Mouse (Mus musculus): ENCODE results near the gene Hist1h4i. TPM values are rescaled to one million over a fixed set of nuclear protein-coding genes. Genes with fewer than 3 reads are reported as not detected.
A peak's percentile ranks its signal among the peaks of the same experiment; 100 is the strongest.
"Not testable (repeated sequence)": the region's sequence is repeated elsewhere in the genome, so short reads cannot be mapped to it uniquely, and the experiment has no call there.

Gene Hist1h4i
- polyA plus RNA-seq (2014; fragmentation: Nextera tagmentation; extraction: Ambion mirVana), result 6.0 and 6.2 TPM in 2 replicates

- H3K27ac ChIP-seq, result peak within 1 kb of the TSS; percentile 81
- peak within 1 kb of the TSS; percentile 35 for H3K4me3 ChIP-seq (replicated peaks; ENCODE audit: low read length)
- WGBS, result 0% methylated on average over 24 of the region's 27 CpGs
- H3K9ac ChIP-seq, result peak within 1 kb of the TSS; percentile 49
- ATAC-seq (ENCODE audit: low FRiP score), result peak; percentile 71
- peak within 1 kb of the TSS; percentile 61 for H3K4me2 ChIP-seq (replicated peaks)
- peak; percentile 96 for DNase-seq (ENCODE audit: low spot score)
- peaks cover 29% of the 10 kb centered on the region for H3K4me1 ChIP-seq (replicated peaks; ENCODE audit: control insufficient read depth, insufficient read depth, low read length)
- H3K36me3 ChIP-seq (replicated peaks; ENCODE audit: control insufficient read depth, insufficient read depth); H3K27me3 ChIP-seq (ENCODE audit: control insufficient read depth, insufficient read depth, low read length); H3K9me3 ChIP-seq (ENCODE audit: control insufficient read depth, low read length): not testable (repeated sequence)
Measured at GRCm38 (mm10) chr13:22041142-22041536, at the start of gene Hist1h4i. TSS of gene Hist1h4i (minus strand) at chr13:22041362.

DNA sequence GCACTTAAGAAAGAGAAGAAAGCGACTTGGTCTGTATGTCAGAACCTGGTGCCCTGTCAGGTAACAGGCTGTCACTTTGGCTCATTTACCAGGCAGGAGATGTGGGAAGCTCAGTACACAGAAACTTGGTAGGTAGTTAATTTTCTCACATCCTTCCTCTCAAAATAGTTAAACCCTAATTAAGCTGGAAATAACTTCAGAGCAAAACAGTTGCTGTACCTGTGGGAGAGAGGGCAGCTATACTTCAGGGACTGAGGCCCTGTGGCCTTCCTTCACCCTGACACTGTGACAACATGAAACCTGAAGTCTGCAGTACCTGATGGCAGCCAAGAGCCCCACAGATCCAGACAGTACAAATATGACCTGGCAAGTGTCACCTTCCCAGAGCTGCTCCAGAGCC lies 43.0 kb upstream of the Hist1h4i start, which contains the start of gene Vmn1r188:
Gene Vmn1r188 (plus strand): TSS at position 301 of the 400 bp plus-strand sequence.
- not testable (repeated sequence) for H3K27me3 ChIP-seq (ENCODE audit: control insufficient read depth, insufficient read depth, low read length); H3K4me3 ChIP-seq (replicated peaks; ENCODE audit: low read length); H3K9ac ChIP-seq; ATAC-seq (ENCODE audit: low FRiP score); H3K36me3 ChIP-seq (replicated peaks; ENCODE audit: control insufficient read depth, insufficient read depth); H3K27ac ChIP-seq; H3K4me1 ChIP-seq (replicated peaks; ENCODE audit: control insufficient read depth, insufficient read depth, low read length); H3K4me2 ChIP-seq (replicated peaks); H3K9me3 ChIP-seq (ENCODE audit: control insufficient read depth, low read length); DNase-seq (ENCODE audit: low spot score)
- WGBS, result 89% methylated on average over 1 of the region's 1 CpGs

DNA sequence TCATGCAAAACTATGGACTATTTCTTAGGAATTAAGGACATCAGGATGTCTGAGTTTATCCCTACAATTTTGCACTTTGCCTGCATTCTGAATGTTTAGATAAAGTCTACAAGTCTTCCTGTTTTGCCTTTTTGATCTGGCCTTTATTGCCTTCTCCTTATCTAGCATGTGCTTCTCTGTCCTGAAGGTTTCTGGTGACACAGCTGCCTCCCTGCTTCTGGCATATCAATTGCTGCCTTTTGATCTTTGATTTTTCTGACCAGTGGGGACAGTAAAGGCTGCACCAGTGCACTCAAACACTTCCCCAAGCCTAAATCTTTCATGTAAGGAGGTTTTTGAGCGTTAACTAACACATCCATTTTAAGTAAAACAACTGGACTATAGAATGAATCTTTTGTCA lies 22.3 kb upstream of the Hist1h4i start:
- no peak overlapping the region for H3K4me2 ChIP-seq (replicated peaks)
- no peaks in the 10 kb centered on the region for H3K36me3 ChIP-seq (replicated peaks; ENCODE audit: control insufficient read depth, insufficient read depth)
- DNase-seq (ENCODE audit: low spot score) (no peak), ATAC-seq (ENCODE audit: low FRiP score) (no peak)
- H3K4me3 ChIP-seq (replicated peaks; ENCODE audit: low read length), result no peak overlapping the region
- no peak overlapping the region for H3K9ac ChIP-seq
- no peak overlapping the region for H3K27ac ChIP-seq
- no peaks in the 10 kb centered on the region for H3K4me1 ChIP-seq (replicated peaks; ENCODE audit: control insufficient read depth, insufficient read depth, low read length)
- peaks cover 4% of the 10 kb centered on the region; the same call in 1 of the 2 replicates for H3K9me3 ChIP-seq (ENCODE audit: control insufficient read depth, low read length)
- 84% methylated on average over 1 of the region's 1 CpGs for WGBS
- no peaks in the 10 kb centered on the region for H3K27me3 ChIP-seq (ENCODE audit: control insufficient read depth, insufficient read depth, low read length)

GRCm38 (mm10) chr13:22061422-22061821 lies 20.3 kb upstream of the Hist1h4i start:
- no peak overlapping the region for H3K27ac ChIP-seq
- WGBS, result 84% methylated on average over 1 of the region's 1 CpGs
- no peak overlapping the region for H3K4me3 ChIP-seq (replicated peaks; ENCODE audit: low read length)
- peaks cover 2% of the 10 kb centered on the region; the same call in 1 of the 2 replicates for H3K9me3 ChIP-seq (ENCODE audit: control insufficient read depth, low read length)
- no peak overlapping the region for H3K4me2 ChIP-seq (replicated peaks)
- ATAC-seq (ENCODE audit: low FRiP score) (no peak), DNase-seq (ENCODE audit: low spot score) (no peak)
- H3K9ac ChIP-seq, result no peak overlapping the region
- no peaks in the 10 kb centered on the region for H3K36me3 ChIP-seq (replicated peaks; ENCODE audit: control insufficient read depth, insufficient read depth)
- no peaks in the 10 kb centered on the region for H3K27me3 ChIP-seq (ENCODE audit: control insufficient read depth, insufficient read depth, low read length)
- H3K4me1 ChIP-seq (replicated peaks; ENCODE audit: control insufficient read depth, insufficient read depth, low read length), result no peaks in the 10 kb centered on the region

- no peak overlapping the region for H3K9ac ChIP-seq
- H3K27me3 ChIP-seq (ENCODE audit: control insufficient read depth, insufficient read depth, low read length), result no peaks in the 10 kb centered on the region
- H3K4me2 ChIP-seq (replicated peaks), result no peak overlapping the region
- no peak for DNase-seq (ENCODE audit: low spot score)
- H3K36me3 ChIP-seq (replicated peaks; ENCODE audit: control insufficient read depth, insufficient read depth), result no peaks in the 10 kb centered on the region
- no peaks in the 10 kb centered on the region for H3K4me1 ChIP-seq (replicated peaks; ENCODE audit: control insufficient read depth, insufficient read depth, low read length)
- no peak for ATAC-seq (ENCODE audit: low FRiP score)
- no peak overlapping the region for H3K4me3 ChIP-seq (replicated peaks; ENCODE audit: low read length)
- no peaks in the 10 kb centered on the region for H3K9me3 ChIP-seq (ENCODE audit: control insufficient read depth, low read length)
- H3K27ac ChIP-seq, result no peak overlapping the region
- WGBS, result 95% methylated on average over 1 of the region's 1 CpGs
Measured at GRCm38 (mm10) chr13:22053754-22054153, 12.6 kb upstream of the Hist1h4i start.

- ATAC-seq (ENCODE audit: low FRiP score), result no peak
- H3K4me2 ChIP-seq (replicated peaks), result peak overlapping the region; percentile 66
- H3K27ac ChIP-seq, result peak overlapping the region; percentile 81
- no peak for DNase-seq (ENCODE audit: low spot score)
- peak overlapping the region; percentile 52 for H3K4me3 ChIP-seq (replicated peaks; ENCODE audit: low read length)
- H3K9me3 ChIP-seq (ENCODE audit: control insufficient read depth, low read length), result no peaks in the 10 kb centered on the region
- 14% methylated on average over 5 of the region's 5 CpGs for whole genome bisulfite sequencing
- H3K36me3 ChIP-seq (replicated peaks; ENCODE audit: control insufficient read depth, insufficient read depth), result no peaks in the 10 kb centered on the region
- peak overlapping the region; percentile 68 for H3K9ac ChIP-seq
- no peaks in the 10 kb centered on the region for H3K4me1 ChIP-seq (replicated peaks; ENCODE audit: control insufficient read depth, insufficient read depth, low read length)
- H3K27me3 ChIP-seq (ENCODE audit: control insufficient read depth, insufficient read depth, low read length), result no peaks in the 10 kb centered on the region
Measured at GRCm38 (mm10) chr13:22051523-22051859, 10.3 kb upstream of the Hist1h4i start.

DNA sequence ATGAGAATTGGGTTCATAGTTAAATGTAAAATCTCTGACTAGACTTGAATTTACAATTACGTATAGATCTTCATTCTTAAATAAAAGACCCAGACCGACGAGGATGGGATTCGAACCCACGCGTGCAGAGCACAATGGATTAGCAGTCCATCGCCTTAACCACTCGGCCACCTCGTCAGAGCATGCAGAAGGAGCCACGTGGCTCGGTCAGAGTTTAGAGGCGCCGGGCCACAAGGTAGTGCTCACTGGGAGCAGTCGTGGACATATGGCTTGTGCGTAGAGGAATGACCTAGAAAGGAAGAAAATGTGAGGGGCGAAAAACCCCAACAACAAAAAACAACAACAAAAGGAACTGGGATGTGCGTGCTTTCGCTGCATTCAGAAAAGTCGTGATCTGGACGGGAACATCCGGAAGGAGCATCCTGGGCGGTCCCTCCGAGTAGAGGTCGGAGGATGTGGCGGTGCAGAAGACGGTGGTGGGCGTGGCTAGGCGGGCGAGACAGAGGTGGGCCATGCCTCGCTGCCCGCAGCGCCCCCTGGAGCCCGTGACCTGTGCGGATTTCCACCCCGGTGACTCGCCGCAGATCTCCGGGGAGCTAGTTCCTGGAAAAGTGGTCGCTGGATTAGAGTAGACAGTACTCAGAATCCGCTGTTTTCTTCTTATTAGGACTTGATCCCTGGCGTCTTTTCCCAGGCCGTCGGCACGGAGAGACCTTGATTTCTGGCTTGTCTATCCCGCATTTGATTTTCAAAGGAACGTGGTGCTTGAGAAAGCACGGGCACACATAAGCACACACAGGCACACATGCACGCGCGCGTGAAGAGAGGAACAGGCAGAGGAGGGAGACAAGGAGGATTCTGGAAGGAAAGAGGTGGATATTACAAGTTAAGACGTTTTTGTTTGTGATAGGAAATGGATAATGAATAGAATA lies 9.7 kb upstream of the Hist1h4i start:
- Histone ChIP-seq H3K9me3 (ENCODE audit: control insufficient read depth, low read length) (no peaks in the 10 kb centered on the region), H3K36me3 (replicated peaks; ENCODE audit: control insufficient read depth, insufficient read depth) (no peaks in the 10 kb centered on the region), H3K4me1 (replicated peaks; ENCODE audit: control insufficient read depth, insufficient read depth, low read length) (no peaks in the 10 kb centered on the region), H3K4me2 (replicated peaks) (peak overlapping the region; percentile 66), H3K4me3 (replicated peaks; ENCODE audit: low read length) (peak overlapping the region; percentile 52), H3K9ac (peak overlapping the region; percentile 68), H3K27me3 (ENCODE audit: control insufficient read depth, insufficient read depth, low read length) (no peaks in the 10 kb centered on the region), H3K27ac (peak overlapping the region; percentile 81)
- WGBS, result under 1% methylated on average over 52 of the region's 52 CpGs
- DNase-seq (ENCODE audit: low spot score) (peak; percentile 90), ATAC-seq (ENCODE audit: low FRiP score) (peak; percentile 96)

- H3K27ac ChIP-seq, result peak overlapping the region; percentile 81
- H3K4me1 ChIP-seq (replicated peaks; ENCODE audit: control insufficient read depth, insufficient read depth, low read length), result no peaks in the 10 kb centered on the region
- H3K4me3 ChIP-seq (replicated peaks; ENCODE audit: low read length), result peak overlapping the region; percentile 52
- H3K9me3 ChIP-seq (ENCODE audit: control insufficient read depth, low read length), result no peaks in the 10 kb centered on the region
- H3K27me3 ChIP-seq (ENCODE audit: control insufficient read depth, insufficient read depth, low read length), result no peaks in the 10 kb centered on the region
- peak; percentile 40 for ATAC-seq (ENCODE audit: low FRiP score)
- H3K36me3 ChIP-seq (replicated peaks; ENCODE audit: control insufficient read depth, insufficient read depth), result no peaks in the 10 kb centered on the region
- peak overlapping the region; percentile 66 for H3K4me2 ChIP-seq (replicated peaks)
- WGBS, result under 1% methylated on average over 14 of the region's 14 CpGs
- peak overlapping the region; percentile 68 for H3K9ac ChIP-seq
- DNase-seq (ENCODE audit: low spot score), result peak; percentile 75
Measured at GRCm38 (mm10) chr13:22049737-22050440, 8.7 kb upstream of the Hist1h4i start.

GRCm38 (mm10) chr13:22049041-22049440 lies 7.9 kb upstream of the Hist1h4i start:
- no peaks in the 10 kb centered on the region for H3K36me3 ChIP-seq (replicated peaks; ENCODE audit: control insufficient read depth, insufficient read depth)
- ATAC-seq (ENCODE audit: low FRiP score) (no peak), DNase-seq (ENCODE audit: low spot score) (no peak)
- no peak overlapping the region for H3K4me2 ChIP-seq (replicated peaks)
- no peaks in the 10 kb centered on the region for H3K9me3 ChIP-seq (ENCODE audit: control insufficient read depth, low read length)
- no peak overlapping the region for H3K27ac ChIP-seq
- peaks cover under 1% of the 10 kb centered on the region; the same call in 1 of the 2 replicates for H3K4me1 ChIP-seq (replicated peaks; ENCODE audit: control insufficient read depth, insufficient read depth, low read length)
- 74% methylated on average over 2 of the region's 2 CpGs for WGBS
- no peak overlapping the region for H3K4me3 ChIP-seq (replicated peaks; ENCODE audit: low read length)
- H3K27me3 ChIP-seq (ENCODE audit: control insufficient read depth, insufficient read depth, low read length), result no peaks in the 10 kb centered on the region
- H3K9ac ChIP-seq, result no peak overlapping the region
